Mouse (Mus musculus): ENCODE results near the gene Epsti1. TPM values are rescaled to one million over a fixed set of nuclear protein-coding genes. Genes with fewer than 3 reads are reported as not detected.

The Epsti1 gene
- polyA plus RNA-seq, 1 experiment from 2014 or later, result 0.23 TPM

GRCm38 (mm10) chr14:77928653-77929052 is 24.6 kb downstream of the Epsti1 start:
- Histone ChIP-seq H3K4me3 (ENCODE audit: low read depth, low read length) (no peak overlapping the region), H3K9ac (ENCODE audit: low read depth, low read length) (no peak overlapping the region), H3K4me2 (replicated peaks; ENCODE audit: low read depth, low read length) (no peak overlapping the region), H3K9me3 (ENCODE audit: control insufficient read depth, low read length) (no peaks in the 10 kb centered on the region), H3K27me3 (ENCODE audit: control insufficient read depth, insufficient read depth, low read length) (no peaks in the 10 kb centered on the region), H3K4me1 (replicated peaks; ENCODE audit: control insufficient read depth, insufficient read depth, low read length) (no peaks in the 10 kb centered on the region), H3K27ac (ENCODE audit: low read depth, low read length) (no peak overlapping the region), H3K36me3 (ENCODE audit: control insufficient read depth, insufficient read depth, low read length) (no peaks in the 10 kb centered on the region)
- no peak for ATAC-seq (ENCODE audit: low FRiP score)
- DNase-seq (ENCODE audit: low spot score), result no peak
- 95% methylated on average over 5 of the region's 5 CpGs for WGBS

GRCm38 (mm10) chr14:77929139-77929678 is 25.2 kb downstream of the Epsti1 start:
- DNase-seq (ENCODE audit: low spot score) (no peak), ATAC-seq (ENCODE audit: low FRiP score) (no peak)
- WGBS, result 80% methylated on average over 2 of the region's 2 CpGs
- Histone ChIP-seq H3K27ac (ENCODE audit: low read depth, low read length) (no peak overlapping the region), H3K4me1 (replicated peaks; ENCODE audit: control insufficient read depth, insufficient read depth, low read length) (no peaks in the 10 kb centered on the region), H3K27me3 (ENCODE audit: control insufficient read depth, insufficient read depth, low read length) (no peaks in the 10 kb centered on the region), H3K4me3 (ENCODE audit: low read depth, low read length) (no peak overlapping the region), H3K9me3 (ENCODE audit: control insufficient read depth, low read length) (no peaks in the 10 kb centered on the region), H3K4me2 (replicated peaks; ENCODE audit: low read depth, low read length) (no peak overlapping the region), H3K9ac (ENCODE audit: low read depth, low read length) (no peak overlapping the region), H3K36me3 (ENCODE audit: control insufficient read depth, insufficient read depth, low read length) (no peaks in the 10 kb centered on the region)

DNA sequence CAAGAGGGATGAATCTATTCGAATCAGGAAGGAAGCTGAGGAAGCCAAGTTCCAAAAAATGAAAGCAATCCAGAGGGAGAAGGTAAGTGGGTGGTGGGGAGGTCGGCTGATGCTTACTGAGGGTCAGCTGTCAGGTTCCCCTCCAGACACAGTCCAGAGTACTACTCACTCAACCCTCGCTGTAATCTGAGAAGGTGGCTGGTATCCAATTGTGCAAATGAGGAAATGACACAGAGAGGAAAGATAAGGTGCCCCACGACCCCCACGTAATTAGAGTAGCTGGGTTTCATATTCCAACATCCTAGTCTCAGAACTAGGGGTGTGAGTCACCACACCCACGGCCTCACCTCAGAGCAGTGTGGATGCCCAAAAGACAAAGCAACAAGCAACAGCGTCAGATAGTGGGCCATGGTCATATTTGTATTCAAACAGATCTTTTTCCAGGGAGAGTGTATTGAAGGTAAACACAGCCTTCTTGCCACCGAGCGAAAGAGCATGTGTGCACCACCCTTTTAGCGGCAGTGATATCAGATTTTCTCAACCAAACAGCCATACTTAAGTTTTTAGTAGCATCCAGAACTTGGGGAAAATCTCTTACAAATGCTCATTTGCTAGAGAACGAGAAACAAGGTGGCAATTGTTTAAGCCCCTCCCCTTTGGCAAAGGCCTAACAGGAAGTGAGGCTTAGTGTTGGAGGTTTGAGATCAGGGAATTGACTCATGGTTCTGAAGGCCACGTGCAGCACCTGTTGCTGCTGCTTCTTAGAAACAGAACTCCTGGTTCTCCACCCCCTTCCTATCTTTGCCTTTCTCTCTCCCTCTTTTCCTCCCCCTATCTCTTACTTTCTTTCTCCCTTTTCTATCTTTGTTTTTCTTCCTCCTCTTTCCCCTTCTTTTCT is 28.4 kb downstream of the Epsti1 start:
- Histone ChIP-seq H3K27me3 (ENCODE audit: control insufficient read depth, insufficient read depth, low read length) (no peaks in the 10 kb centered on the region), H3K27ac (ENCODE audit: low read depth, low read length) (no peak overlapping the region), H3K9ac (ENCODE audit: low read depth, low read length) (no peak overlapping the region), H3K9me3 (ENCODE audit: control insufficient read depth, low read length) (no peaks in the 10 kb centered on the region), H3K4me1 (replicated peaks; ENCODE audit: control insufficient read depth, insufficient read depth, low read length) (no peaks in the 10 kb centered on the region), H3K4me3 (ENCODE audit: low read depth, low read length) (no peak overlapping the region), H3K4me2 (replicated peaks; ENCODE audit: low read depth, low read length) (no peak overlapping the region), H3K36me3 (ENCODE audit: control insufficient read depth, insufficient read depth, low read length) (no peaks in the 10 kb centered on the region)
- 64% methylated on average over 12 of the region's 12 CpGs for WGBS
- DNase-seq (ENCODE audit: low spot score) (no peak), ATAC-seq (ENCODE audit: low FRiP score) (no peak)

GRCm38 (mm10) chr14:77933243-77933642 is 29.2 kb downstream of the Epsti1 start:
- DNase-seq (ENCODE audit: low spot score) (no peak), ATAC-seq (ENCODE audit: low FRiP score) (no peak)
- H3K9me3 ChIP-seq (ENCODE audit: control insufficient read depth, low read length), result no peaks in the 10 kb centered on the region
- H3K27ac ChIP-seq (ENCODE audit: low read depth, low read length), result no peak overlapping the region
- no peak overlapping the region for H3K4me3 ChIP-seq (ENCODE audit: low read depth, low read length)
- WGBS, result 93% methylated on average over 5 of the region's 5 CpGs
- no peak overlapping the region for H3K4me2 ChIP-seq (replicated peaks; ENCODE audit: low read depth, low read length)
- H3K36me3 ChIP-seq (ENCODE audit: control insufficient read depth, insufficient read depth, low read length), result no peaks in the 10 kb centered on the region
- H3K27me3 ChIP-seq (ENCODE audit: control insufficient read depth, insufficient read depth, low read length), result no peaks in the 10 kb centered on the region
- H3K9ac ChIP-seq (ENCODE audit: low read depth, low read length), result no peak overlapping the region
- H3K4me1 ChIP-seq (replicated peaks; ENCODE audit: control insufficient read depth, insufficient read depth, low read length), result no peaks in the 10 kb centered on the region

- Histone ChIP-seq H3K36me3 (ENCODE audit: control insufficient read depth, insufficient read depth, low read length) (no peaks in the 10 kb centered on the region), H3K27me3 (ENCODE audit: control insufficient read depth, insufficient read depth, low read length) (no peaks in the 10 kb centered on the region), H3K4me2 (replicated peaks; ENCODE audit: low read depth, low read length) (no peak overlapping the region), H3K4me1 (replicated peaks; ENCODE audit: control insufficient read depth, insufficient read depth, low read length) (no peaks in the 10 kb centered on the region), H3K27ac (ENCODE audit: low read depth, low read length) (no peak overlapping the region), H3K9ac (ENCODE audit: low read depth, low read length) (no peak overlapping the region), H3K4me3 (ENCODE audit: low read depth, low read length) (no peak overlapping the region), H3K9me3 (ENCODE audit: control insufficient read depth, low read length) (no peaks in the 10 kb centered on the region)
- DNase-seq (ENCODE audit: low spot score), result no peak
- no peak for ATAC-seq (ENCODE audit: low FRiP score)
- 86% methylated on average over 3 of the region's 3 CpGs for WGBS
Measured at GRCm38 (mm10) chr14:77934431-77934830, 30.4 kb downstream of the Epsti1 start.

GRCm38 (mm10) chr14:77941105-77941504 is 37.1 kb downstream of the Epsti1 start:
- Histone ChIP-seq H3K27ac (ENCODE audit: low read depth, low read length) (no peak overlapping the region), H3K9me3 (ENCODE audit: control insufficient read depth, low read length) (no peaks in the 10 kb centered on the region), H3K27me3 (ENCODE audit: control insufficient read depth, insufficient read depth, low read length) (no peaks in the 10 kb centered on the region), H3K9ac (ENCODE audit: low read depth, low read length) (no peak overlapping the region), H3K4me1 (replicated peaks; ENCODE audit: control insufficient read depth, insufficient read depth, low read length) (no peaks in the 10 kb centered on the region), H3K36me3 (ENCODE audit: control insufficient read depth, insufficient read depth, low read length) (no peaks in the 10 kb centered on the region), H3K4me3 (ENCODE audit: low read depth, low read length) (no peak overlapping the region), H3K4me2 (replicated peaks; ENCODE audit: low read depth, low read length) (no peak overlapping the region)
- no peak for ATAC-seq (ENCODE audit: low FRiP score)
- DNase-seq (ENCODE audit: low spot score), result no peak
- 86% methylated on average over 1 of the region's 1 CpGs for WGBS

GRCm38 (mm10) chr14:77942235-77942634 is 38.2 kb downstream of the Epsti1 start:
- no peak overlapping the region for H3K4me3 ChIP-seq (ENCODE audit: low read depth, low read length)
- no peaks in the 10 kb centered on the region for H3K36me3 ChIP-seq (ENCODE audit: control insufficient read depth, insufficient read depth, low read length)
- no peak overlapping the region for H3K4me2 ChIP-seq (replicated peaks; ENCODE audit: low read depth, low read length)
- no peak overlapping the region for H3K9ac ChIP-seq (ENCODE audit: low read depth, low read length)
- H3K27me3 ChIP-seq (ENCODE audit: control insufficient read depth, insufficient read depth, low read length), result no peaks in the 10 kb centered on the region
- DNase-seq (ENCODE audit: low spot score) (peak; percentile 41), ATAC-seq (ENCODE audit: low FRiP score) (no peak)
- no peaks in the 10 kb centered on the region for H3K9me3 ChIP-seq (ENCODE audit: control insufficient read depth, low read length)
- H3K27ac ChIP-seq (ENCODE audit: low read depth, low read length), result no peak overlapping the region
- 24% methylated on average over 9 of the region's 9 CpGs for WGBS
- H3K4me1 ChIP-seq (replicated peaks; ENCODE audit: control insufficient read depth, insufficient read depth, low read length), result no peaks in the 10 kb centered on the region

GRCm38 (mm10) chr14:77942793-77943558 is 38.9 kb downstream of the Epsti1 start:
- no peak overlapping the region for H3K9ac ChIP-seq (ENCODE audit: low read depth, low read length)
- H3K27ac ChIP-seq (ENCODE audit: low read depth, low read length), result no peak overlapping the region
- no peaks in the 10 kb centered on the region for H3K36me3 ChIP-seq (ENCODE audit: control insufficient read depth, insufficient read depth, low read length)
- no peak overlapping the region for H3K4me3 ChIP-seq (ENCODE audit: low read depth, low read length)
- H3K4me1 ChIP-seq (replicated peaks; ENCODE audit: control insufficient read depth, insufficient read depth, low read length), result no peaks in the 10 kb centered on the region
- 54% methylated on average over 15 of the region's 15 CpGs for WGBS
- H3K27me3 ChIP-seq (ENCODE audit: control insufficient read depth, insufficient read depth, low read length), result no peaks in the 10 kb centered on the region
- peak; percentile 26 for DNase-seq (ENCODE audit: low spot score)
- peak overlapping the region; percentile 26 for H3K4me2 ChIP-seq (replicated peaks; ENCODE audit: low read depth, low read length)
- no peaks in the 10 kb centered on the region for H3K9me3 ChIP-seq (ENCODE audit: control insufficient read depth, low read length)
- no peak for ATAC-seq (ENCODE audit: low FRiP score)
